Mouse (Mus musculus) G1E (cell line): ENCODE data around the gene Syn3. TPM values are rescaled to one million over a fixed set of nuclear protein-coding genes. Genes with fewer than 3 reads are reported as not detected.

ENCODE experiments used
- ATAC-seq: 2 replicates; pipeline ENCODE4 v1.8.0; 2016; ENCODE audit warnings: mild to moderate bottlenecking; ENCODE audit not compliant: insufficient number of reproducible peaks, poor library complexity, low FRiP score, severe bottlenecking; ENCODE audit errors: extremely low read depth
- DNase-seq: peaks from one replicate; pipeline ENCODE4 v3.0.0; 2012; ENCODE audit warnings: low spot score
- H3K27me3 ChIP-seq: 2 replicates; pipeline ENCODE4 v1.6.1; 2012; ENCODE audit warnings: mild to moderate bottlenecking, low read length, inconsistent platforms; ENCODE audit not compliant: insufficient read depth
- H3K36me3 ChIP-seq: replicated peaks from 2 replicates; pipeline ENCODE3; 2012; ENCODE audit warnings: mild to moderate bottlenecking, inconsistent platforms
- H3K4me1 ChIP-seq: 2 replicates; pipeline ENCODE4 v1.6.1; 2012; ENCODE audit warnings: low read depth, low read length, inconsistent platforms, mixed read lengths; ENCODE audit not compliant: insufficient read depth
- H3K4me3 ChIP-seq: 2 replicates; pipeline ENCODE4 v1.5.1; 2012; ENCODE audit warnings: low read depth, mild to moderate bottlenecking, inconsistent platforms, low read length, moderate library complexity, mixed read lengths
- H3K9me3 ChIP-seq: replicated peaks from 2 replicates; pipeline ENCODE4 v1.6.1; 2012; ENCODE audit warnings: inconsistent platforms
- CTCF ChIP-seq: IDR thresholded peaks from 2 replicates; pipeline ENCODE4 v1.5.1; 2012; ENCODE audit warnings: low read depth, low read length, inconsistent platforms, mixed read lengths
- GATA1 ChIP-seq: IDR thresholded peaks from 2 replicates; pipeline ENCODE4 v1.6.1; 2012; ENCODE audit warnings: borderline replicate concordance, low read length, inconsistent platforms, mixed read lengths
- GATA2 ChIP-seq: IDR thresholded peaks from 2 replicates; pipeline ENCODE4 v1.6.1; 2012; ENCODE audit warnings: low read depth, low read length, inconsistent platforms, borderline replicate concordance
- POLR2AphosphoS5 ChIP-seq: IDR thresholded peaks from 2 replicates; pipeline ENCODE4 v1.6.1; 2012; ENCODE audit warnings: low read depth, low read length, inconsistent platforms; ENCODE audit not compliant: insufficient replicate concordance
- TAL1 ChIP-seq: conservative IDR thresholded peaks from 2 replicates; pipeline ENCODE4 v1.6.1; 2012; ENCODE audit warnings: low read depth, low read length, inconsistent platforms, mixed read lengths
- polyA plus RNA-seq: library from polyadenylated mRNA; stranded (reverse); fragments of >175 nt; gene quantifications from 2 replicates; pipeline ENCODE4 v1.2.3, GENCODE M21; 2012
- total RNA-seq, 2 experiments: library from RNA; stranded (forward) in 1 of 2; stranded (reverse) in 1 of 2; fragments of 200-1000 nt in 1 of 2; fragments of >200 nt in 1 of 2; fragmentation: Nextera tagmentation in 1 of 2; gene quantifications; 2 replicates each; pipeline ENCODE4 v1.2.3; 2014 to 2017

Syn3 gene
- total and polyA plus RNA-seq, 3 experiments, result 0.44 TPM; not detected in 2

GRCm38 (mm10) chr10:86258992-86259391, 239.7 kb downstream of the Syn3 start:
- no peak for ATAC-seq
- DNase-seq, result no peak
- H3K27me3 ChIP-seq, result no peaks in the 10 kb centered on the region
- TF ChIP-seq TAL1 (no peak), GATA1 (no peak), POLR2AphosphoS5 (no peak), CTCF (no peak), GATA2 (no peak)
- no peak overlapping the region for H3K4me3 ChIP-seq
- H3K9me3 ChIP-seq, result no peaks in the 10 kb centered on the region
- no peaks in the 10 kb centered on the region for H3K36me3 ChIP-seq
- no peaks in the 10 kb centered on the region for H3K4me1 ChIP-seq

GRCm38 (mm10) chr10:86258046-86258445, 240.7 kb downstream of the Syn3 start:
- no peaks in the 10 kb centered on the region for H3K36me3 ChIP-seq
- TF ChIP-seq CTCF (no peak), GATA2 (no peak), GATA1 (no peak), TAL1 (no peak), POLR2AphosphoS5 (no peak)
- H3K9me3 ChIP-seq, result no peaks in the 10 kb centered on the region
- ATAC-seq, result no peak
- no peaks in the 10 kb centered on the region for H3K27me3 ChIP-seq
- H3K4me1 ChIP-seq, result no peaks in the 10 kb centered on the region
- H3K4me3 ChIP-seq, result no peak overlapping the region
- no peak for DNase-seq

DNA sequence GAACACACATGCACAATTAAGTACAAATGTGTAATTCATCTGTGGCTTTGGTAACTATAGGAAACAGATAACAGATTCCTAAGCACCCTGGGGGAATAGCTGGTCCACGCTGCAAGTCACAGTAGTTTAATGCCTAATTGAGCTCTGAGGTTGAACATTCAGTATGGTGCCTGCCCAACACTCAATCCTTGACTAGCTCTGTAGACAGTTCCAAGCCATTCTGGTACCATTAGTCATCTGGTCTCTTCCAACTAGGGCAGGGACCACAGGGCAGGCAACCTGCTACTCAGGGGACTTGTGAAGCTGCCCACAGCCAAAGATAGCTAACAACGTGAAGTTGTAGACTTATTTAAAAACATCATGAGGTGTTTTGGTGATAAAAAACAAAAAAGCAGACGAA, 241.7 kb downstream of the Syn3 start:
- H3K27me3 ChIP-seq, result no peaks in the 10 kb centered on the region
- no peaks in the 10 kb centered on the region for H3K36me3 ChIP-seq
- no peak for ATAC-seq
- H3K9me3 ChIP-seq, result no peaks in the 10 kb centered on the region
- no peak for DNase-seq
- no peak for TF ChIP-seq GATA2
- no peak for TF ChIP-seq POLR2AphosphoS5
- no peak for TF ChIP-seq TAL1
- TF ChIP-seq CTCF, result no peak
- TF ChIP-seq GATA1, result no peak
- H3K4me1 ChIP-seq, result no peaks in the 10 kb centered on the region
- H3K4me3 ChIP-seq, result no peak overlapping the region

DNA sequence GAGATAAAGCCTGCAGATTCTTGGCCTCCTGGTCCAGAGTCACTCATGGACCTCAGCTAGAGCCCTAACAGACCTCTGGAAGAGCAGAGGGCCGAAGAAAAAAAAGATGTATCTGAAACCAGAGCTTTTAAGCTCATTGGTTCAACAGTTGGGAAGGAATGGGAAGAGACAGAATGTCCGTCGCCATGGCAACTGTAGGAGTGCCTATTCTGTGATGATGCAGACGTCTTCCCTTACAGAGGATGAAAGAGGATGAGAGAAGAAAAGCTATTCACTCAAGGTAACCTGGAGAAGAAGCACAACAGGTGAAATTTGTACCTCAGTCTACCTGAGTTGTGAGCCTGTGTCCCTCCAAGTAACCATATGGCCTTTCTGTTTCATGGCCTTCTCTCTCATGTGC, 242.5 kb downstream of the Syn3 start:
- H3K27me3 ChIP-seq, result no peaks in the 10 kb centered on the region
- H3K9me3 ChIP-seq, result no peaks in the 10 kb centered on the region
- H3K4me3 ChIP-seq, result no peak overlapping the region
- no peaks in the 10 kb centered on the region for H3K36me3 ChIP-seq
- H3K4me1 ChIP-seq, result no peaks in the 10 kb centered on the region
- no peak for TF ChIP-seq GATA1
- no peak for TF ChIP-seq TAL1
- no peak for TF ChIP-seq CTCF
- TF ChIP-seq GATA2, result no peak
- no peak for TF ChIP-seq POLR2AphosphoS5
- DNase-seq, result no peak
- ATAC-seq, result no peak

DNA sequence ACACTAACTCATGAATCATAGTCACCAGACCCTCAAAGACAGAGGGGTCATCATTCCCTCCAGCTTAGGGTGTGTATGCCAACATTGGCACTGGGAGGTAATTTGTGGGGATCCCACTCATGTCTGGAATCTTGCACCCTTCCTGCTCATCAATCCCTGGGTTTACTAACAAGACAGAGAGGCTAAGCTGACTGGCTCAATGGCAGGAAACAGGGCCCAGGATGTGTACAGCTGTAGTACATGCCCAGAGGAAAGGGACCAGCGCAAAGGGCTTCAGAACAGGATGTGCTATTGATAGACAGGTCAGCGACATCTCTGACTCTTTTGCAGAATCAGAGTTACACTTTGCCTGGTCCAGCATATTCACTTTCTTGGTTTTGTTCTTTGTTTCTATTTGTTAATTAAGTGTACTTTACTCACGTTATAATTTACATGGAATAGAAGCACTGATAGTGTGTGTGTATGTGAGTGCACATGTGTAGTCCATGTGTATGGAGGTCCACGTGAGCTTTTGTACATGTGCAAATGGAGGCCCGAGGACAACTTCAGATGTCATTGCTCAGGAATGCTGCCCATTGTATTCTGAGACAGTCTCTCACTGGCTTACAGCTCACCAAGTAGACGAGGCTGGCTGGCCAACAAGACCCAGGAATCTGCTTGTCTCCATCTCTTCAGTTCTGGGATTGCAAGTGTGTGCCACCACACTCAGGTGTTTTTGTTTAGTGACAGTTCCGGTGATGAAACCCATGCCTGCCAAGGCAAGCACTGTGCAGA, 248.4 kb downstream of the Syn3 start:
- no peaks in the 10 kb centered on the region for H3K36me3 ChIP-seq
- TF ChIP-seq POLR2AphosphoS5, result no peak
- no peak for TF ChIP-seq TAL1
- no peak for TF ChIP-seq CTCF
- no peak for TF ChIP-seq GATA1
- TF ChIP-seq GATA2, result no peak
- no peak for ATAC-seq
- H3K4me3 ChIP-seq, result no peak overlapping the region
- H3K4me1 ChIP-seq, result no peaks in the 10 kb centered on the region
- no peak for DNase-seq
- H3K27me3 ChIP-seq, result no peaks in the 10 kb centered on the region; the same call in 1 of the 2 replicates
- no peaks in the 10 kb centered on the region for H3K9me3 ChIP-seq

GRCm38 (mm10) chr10:86249283-86249682, 249.4 kb downstream of the Syn3 start:
- DNase-seq (no peak), ATAC-seq (no peak)
- H3K27me3 ChIP-seq, result no peaks in the 10 kb centered on the region; the same call in 1 of the 2 replicates
- H3K4me3 ChIP-seq, result no peak overlapping the region
- no peaks in the 10 kb centered on the region for H3K36me3 ChIP-seq
- TF ChIP-seq GATA2 (no peak), GATA1 (no peak)
- no peaks in the 10 kb centered on the region for H3K4me1 ChIP-seq
- H3K9me3 ChIP-seq, result no peaks in the 10 kb centered on the region

GRCm38 (mm10) chr10:86248807-86249206, 249.9 kb downstream of the Syn3 start:
- Histone ChIP-seq H3K4me3 (no peak overlapping the region), H3K9me3 (no peaks in the 10 kb centered on the region), H3K27me3 (no peaks in the 10 kb centered on the region; the same call in 1 of the 2 replicates), H3K36me3 (no peaks in the 10 kb centered on the region), H3K4me1 (no peaks in the 10 kb centered on the region)
- no peak for TF ChIP-seq GATA1
- no peak for TF ChIP-seq TAL1
- TF ChIP-seq POLR2AphosphoS5, result no peak
- ATAC-seq, result no peak
- DNase-seq, result no peak
